Mouse (Mus musculus) T-helper 2 cell (primary cell): ENCODE results near the gene Slc38a4.

Source experiments
- in situ Hi-C: fragments of 300-600 bp; cut with MboI, MseI; formaldehyde crosslinking; loops from one replicate; pipeline ENCODE4 v1.15.1; 2025; ENCODE audit warnings: high pct_unique_total_duplicates

Gene Slc38a4

GRCm38 (mm10) chr15:97054767-97055489, 828 bp downstream of the Slc38a4 start:
- in situ Hi-C loops, result no loop called here

- in situ Hi-C loops, result no loop called here
Measured at GRCm38 (mm10) chr15:97054131-97054530, 1.6 kb downstream of the Slc38a4 start.

DNA sequence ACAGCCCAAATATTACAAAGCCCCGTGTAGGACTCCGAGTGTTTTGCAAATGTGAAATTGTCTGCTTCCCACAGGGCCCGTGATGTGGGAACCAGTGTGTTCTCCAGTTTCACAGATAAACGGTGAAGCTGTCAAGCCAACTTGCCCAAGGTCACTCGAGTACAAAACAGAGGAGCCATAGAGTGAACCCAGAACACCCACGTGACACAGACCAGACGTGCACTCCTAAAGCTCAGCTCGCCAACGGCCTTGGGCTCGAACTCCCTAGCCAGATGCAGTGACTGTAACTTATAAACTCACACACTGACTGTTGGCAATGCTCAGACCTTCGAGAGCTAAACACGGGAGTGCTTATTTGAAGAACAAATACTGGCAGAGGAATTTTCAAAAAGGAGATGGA, 5.3 kb downstream of the Slc38a4 start:
- in situ Hi-C loops, result no loop called here

DNA sequence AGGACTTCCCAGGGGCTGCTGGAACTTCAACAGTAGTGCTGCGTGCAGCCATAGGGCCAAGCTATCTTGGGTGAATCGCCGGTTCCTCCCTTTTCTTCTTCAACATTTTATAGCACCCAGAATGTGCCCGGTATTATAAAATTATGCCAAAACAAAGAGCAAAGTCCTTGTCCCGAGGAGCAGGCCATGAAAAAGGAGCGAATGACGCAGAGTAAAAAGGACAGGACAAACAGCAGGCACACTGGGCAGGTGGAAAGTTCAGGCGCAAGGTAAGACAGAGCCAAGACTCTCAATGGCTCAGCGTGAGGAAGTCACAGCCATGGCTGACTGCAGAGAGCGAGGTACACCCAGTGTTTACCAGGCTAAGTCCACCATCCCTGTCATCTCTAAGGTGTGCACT, 5.7 kb downstream of the Slc38a4 start:
- in situ Hi-C loops, result no loop called here

DNA sequence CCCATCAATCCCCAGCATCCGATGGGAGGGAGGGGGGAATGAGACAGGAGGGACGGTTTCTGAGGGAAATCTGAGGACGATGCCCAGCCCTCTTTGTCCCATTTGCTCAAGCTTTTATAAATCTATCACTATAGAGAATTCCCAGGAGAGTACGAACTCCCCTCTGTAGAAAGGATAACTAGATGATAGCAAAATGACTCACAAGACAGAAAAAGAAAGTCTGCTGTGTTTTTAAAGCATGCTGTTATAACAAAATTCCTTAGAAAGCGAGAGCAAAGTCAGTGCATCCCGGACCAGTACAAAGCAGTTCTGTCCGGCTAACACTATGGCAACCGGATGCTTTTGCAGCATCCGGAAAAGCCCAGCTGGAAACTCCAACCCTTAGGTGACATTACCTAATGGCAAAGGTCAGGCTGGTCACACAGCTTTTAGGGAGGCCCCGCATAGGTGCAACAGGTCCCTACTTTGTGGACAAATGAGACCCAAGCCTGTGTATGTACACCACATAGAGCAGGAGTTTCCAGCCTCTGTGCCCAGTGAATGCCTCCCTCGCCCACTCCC, 6.4 kb downstream of the Slc38a4 start:
- in situ Hi-C loops, result no loop called here

- in situ Hi-C loops, result no loop called here
Measured at GRCm38 (mm10) chr15:97048267-97048666, 7.5 kb downstream of the Slc38a4 start.

GRCm38 (mm10) chr15:97043921-97044320, 11.8 kb downstream of the Slc38a4 start:
- in situ Hi-C loops, result no loop called here

- in situ Hi-C loops, result no loop called here
Measured at GRCm38 (mm10) chr15:97042001-97042491, 13.7 kb downstream of the Slc38a4 start.

- in situ Hi-C loops, result no loop called here
Measured at GRCm38 (mm10) chr15:97041182-97041581, 14.6 kb downstream of the Slc38a4 start.

DNA sequence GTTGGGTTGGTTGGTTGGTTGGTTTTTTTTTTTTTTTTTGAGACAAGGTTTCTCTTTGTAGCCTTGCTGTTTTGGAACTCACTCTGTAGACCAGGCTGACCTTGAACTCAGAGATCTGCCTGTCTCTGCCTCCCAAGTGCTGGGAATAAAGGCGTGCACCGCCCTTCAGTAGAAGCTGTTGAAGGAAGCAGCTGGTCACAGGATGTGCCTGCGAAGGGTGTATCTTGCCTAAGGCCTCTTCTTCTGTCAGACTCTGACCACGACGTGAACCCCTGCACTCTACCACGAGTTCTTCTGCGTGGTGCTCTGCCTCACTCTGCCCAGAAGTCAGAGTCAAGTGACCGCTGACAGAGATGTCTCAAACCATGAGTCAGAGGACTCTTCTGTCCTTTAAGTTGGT, 18.0 kb downstream of the Slc38a4 start:
- in situ Hi-C loops, result no loop called here

GRCm38 (mm10) chr15:97035892-97036291, 19.9 kb downstream of the Slc38a4 start:
- in situ Hi-C loops, result no loop called here

GRCm38 (mm10) chr15:97033485-97033991, 22.2 kb downstream of the Slc38a4 start:
- in situ Hi-C loops, result no loop called here

- in situ Hi-C loops, result no loop called here
Measured at GRCm38 (mm10) chr15:97031886-97032285, 23.9 kb downstream of the Slc38a4 start.

DNA sequence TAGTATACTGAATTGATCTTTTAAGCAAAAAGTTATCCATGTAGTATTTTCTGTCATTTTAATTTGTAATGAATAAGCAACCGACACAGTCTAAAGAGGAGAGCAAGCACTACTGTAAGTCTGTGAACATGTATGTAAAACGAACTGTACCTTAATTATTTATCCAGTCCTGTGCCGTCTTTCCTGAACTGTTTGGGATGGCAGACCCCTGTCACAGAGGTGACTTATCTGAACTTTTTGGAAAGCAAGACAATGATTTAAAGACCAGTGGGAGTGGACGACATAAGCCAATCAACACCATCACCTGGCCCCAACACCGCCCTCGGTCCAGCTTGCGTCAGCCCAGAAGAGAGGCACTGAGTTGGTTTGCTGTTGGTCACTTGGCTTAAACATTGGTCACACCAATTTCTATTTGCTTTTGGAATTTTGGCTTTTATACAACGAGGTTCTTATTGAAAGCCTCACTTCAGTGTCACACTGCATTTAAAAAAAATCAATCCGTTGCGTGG, 24.7 kb downstream of the Slc38a4 start:
- in situ Hi-C loops, result no loop called here

- in situ Hi-C loops, result no loop called here
Measured at GRCm38 (mm10) chr15:97030136-97030535, 25.6 kb downstream of the Slc38a4 start.

- in situ Hi-C loops, result no loop called here
Measured at GRCm38 (mm10) chr15:97029064-97029791, 26.5 kb downstream of the Slc38a4 start.

- in situ Hi-C loops, result no loop called here
Measured at GRCm38 (mm10) chr15:97028651-97029050, 27.1 kb downstream of the Slc38a4 start.

DNA sequence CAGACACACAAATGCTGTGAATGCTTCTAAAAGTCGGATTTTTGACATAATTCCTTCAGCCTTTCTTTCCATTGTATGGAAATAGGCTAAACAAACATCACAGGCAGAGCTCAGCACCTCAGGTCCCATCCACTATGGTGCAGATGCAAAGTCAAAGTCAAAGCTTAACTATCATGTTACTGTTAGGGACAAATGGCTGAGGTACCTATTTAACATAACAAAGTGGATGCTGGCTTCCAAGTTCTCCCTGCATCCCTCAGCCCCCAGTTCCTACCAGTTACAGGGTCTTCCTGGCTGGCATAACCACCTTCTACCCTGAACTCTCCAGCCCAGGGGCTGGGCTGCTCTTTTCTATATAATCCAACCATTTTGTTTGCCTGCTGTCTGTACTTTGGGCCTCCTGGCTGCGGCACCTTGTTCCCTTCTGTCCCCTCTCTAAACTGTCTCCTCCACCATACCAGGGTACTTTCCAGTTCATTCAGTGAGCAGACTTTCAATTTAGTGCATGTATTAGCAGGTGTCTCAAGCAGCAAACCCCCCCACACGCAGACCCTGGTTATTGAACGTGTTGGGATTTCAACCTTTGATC, 27.6 kb downstream of the Slc38a4 start:
- in situ Hi-C loops, result no loop called here

DNA sequence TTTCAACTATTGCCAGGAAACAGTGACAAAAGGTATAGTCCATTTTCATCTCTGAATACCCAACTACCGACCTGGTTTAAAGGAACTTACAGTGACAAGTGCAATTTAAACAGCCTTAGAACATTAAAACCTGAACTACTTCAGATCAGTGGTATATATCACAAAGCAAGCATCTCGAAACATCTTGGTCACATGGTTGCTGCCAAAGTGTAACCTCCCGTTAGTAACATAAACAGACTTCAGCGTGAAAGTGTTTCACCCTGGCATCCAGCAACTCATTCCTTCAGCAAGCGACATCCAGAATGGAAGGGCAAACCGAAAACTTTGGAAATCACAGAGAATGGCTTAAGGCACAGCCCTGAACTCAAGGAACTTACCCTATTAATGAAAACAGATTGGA, 29.1 kb downstream of the Slc38a4 start:
- in situ Hi-C loops, result no loop called here

DNA sequence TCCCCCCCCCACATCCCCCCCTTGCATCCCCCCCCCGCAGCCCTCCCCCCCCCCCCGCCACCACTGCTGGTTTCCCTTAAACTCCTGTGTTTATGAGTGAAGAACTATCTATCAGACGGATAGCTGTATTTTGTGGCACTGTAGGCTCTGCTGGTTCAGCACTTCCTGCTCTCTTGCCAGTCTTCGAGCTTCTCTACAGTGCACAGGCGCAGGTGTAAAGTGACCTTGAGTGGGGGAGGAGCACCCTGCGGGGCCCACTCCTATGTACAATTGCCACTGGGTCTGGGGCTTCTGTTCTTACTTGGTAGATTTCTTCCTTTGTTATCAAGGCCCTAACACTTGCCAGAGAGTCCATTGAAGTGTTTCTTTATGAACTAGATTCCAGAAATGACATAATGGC, 33.0 kb downstream of the Slc38a4 start:
- in situ Hi-C loops, result no loop called here

DNA sequence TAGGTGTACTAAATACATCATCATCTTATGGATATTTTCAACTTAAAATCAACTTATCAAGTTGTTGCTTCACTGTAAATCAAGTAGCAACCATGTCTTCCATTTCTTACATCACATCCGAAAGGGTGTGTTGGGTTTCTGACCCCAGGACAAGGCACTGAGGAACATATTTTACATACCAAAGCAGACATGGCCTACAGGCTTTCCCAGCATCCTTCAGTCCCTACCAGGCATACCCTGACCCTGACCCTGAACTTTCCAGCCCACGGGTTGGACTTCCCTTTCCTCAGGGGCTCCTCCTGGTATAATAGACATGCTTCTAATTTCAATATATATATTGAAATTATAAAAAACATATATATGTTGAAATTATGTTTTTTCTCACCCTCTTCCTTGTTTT, 33.5 kb downstream of the Slc38a4 start:
- in situ Hi-C loops, result no loop called here

DNA sequence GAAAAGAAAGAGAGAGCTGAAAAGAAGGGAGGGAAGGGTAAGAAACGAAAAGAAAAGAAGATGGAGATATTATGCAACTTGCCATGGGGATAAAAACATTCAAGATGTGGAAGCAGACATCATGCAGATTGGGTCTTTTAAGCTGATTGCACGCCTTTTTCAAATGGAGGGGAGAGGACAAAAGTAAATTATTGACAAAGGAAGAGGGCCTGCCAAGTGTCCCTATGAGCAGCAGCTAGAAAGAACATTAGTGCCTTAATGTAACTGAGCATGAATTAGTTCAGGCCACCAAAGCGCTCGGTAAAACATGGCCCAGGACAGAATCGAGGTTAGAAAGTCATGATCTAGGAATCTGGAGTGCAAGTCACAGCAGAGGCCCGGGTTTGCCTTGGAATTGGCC, 35.5 kb downstream of the Slc38a4 start:
- in situ Hi-C loops, result no loop called here
